Mouse (Mus musculus): Measurements from ENCODE around the gene Lrrc4b.

DNA sequence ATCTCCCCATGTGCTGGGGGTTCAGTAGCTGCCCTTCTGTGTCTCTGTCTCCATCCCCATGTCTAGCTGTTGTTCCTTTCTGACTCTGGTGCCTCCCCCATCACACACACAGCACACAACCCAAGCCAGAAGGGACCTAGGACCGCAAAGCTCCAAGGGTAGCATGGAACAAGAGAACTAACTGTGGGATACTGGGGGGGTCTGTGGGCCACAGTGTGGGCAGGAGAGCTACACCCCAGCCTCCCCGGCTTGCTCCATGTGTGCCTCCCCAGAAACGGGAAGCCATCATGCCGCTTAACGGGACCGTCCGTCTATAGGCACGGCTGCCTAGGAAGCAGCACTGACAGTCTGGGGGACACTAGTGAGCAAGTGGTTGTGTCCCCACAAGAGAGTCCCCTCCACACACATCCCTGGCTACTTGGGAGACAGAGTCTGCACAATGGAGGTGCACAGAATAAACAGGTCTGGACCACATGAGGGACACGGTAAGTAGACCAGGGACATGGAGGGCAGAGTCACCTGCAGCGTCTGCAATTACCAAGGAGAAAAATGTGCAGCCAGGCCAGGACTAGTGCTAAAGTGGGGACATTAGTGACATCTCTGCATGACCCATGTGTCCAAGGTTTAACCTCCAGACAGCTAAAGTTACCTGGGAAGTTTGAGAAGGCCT is 34.9 kb downstream of the Lrrc4b start:
- TF ChIP-seq CTCF (IDR thresholded peaks at IDR 0.05; ENCODE audit: borderline replicate concordance, control insufficient read depth, extremely low read depth, insufficient read depth, low read length, poor library complexity) (no peak), POLR2A (IDR thresholded peaks at IDR 0.05; ENCODE audit: control insufficient read depth, extremely low read depth, insufficient read depth, low read length, poor library complexity) (no peak)
